Mouse (Mus musculus) CH12.LX (cell line): ENCODE results near the gene BC030870. TPM values are rescaled to one million over a fixed set of nuclear protein-coding genes. Genes with fewer than 3 reads are reported as not detected.

ENCODE experiments used
- DNase-seq: peaks from one replicate; pipeline ENCODE4 v3.0.0-alpha.2; 2013; ENCODE audit errors: extremely low read depth
- H3K27ac ChIP-seq: 2 replicates; pipeline ENCODE4 v1.5.1; 2012; ENCODE audit warnings: low read depth, mild to moderate bottlenecking, control low read depth, moderate library complexity; ENCODE audit not compliant: insufficient read depth
- H3K27me3 ChIP-seq: replicated peaks from 2 replicates; pipeline ENCODE3; 2012; ENCODE audit warnings: inconsistent platforms
- H3K36me3 ChIP-seq, 2 experiments: replicated peaks in 1 of 2; 2 replicates each; pipeline versions ENCODE3 to v1.6.1; 2012; ENCODE audit warnings: inconsistent platforms in 1 of 2, low read length in 1 of 2, mild to moderate bottlenecking in 1 of 2, mixed read lengths in 1 of 2, moderate library complexity in 1 of 2; ENCODE audit not compliant: control insufficient read depth in 1 of 2, insufficient read depth in 1 of 2
- H3K4me1 ChIP-seq, 2 experiments: 2 replicates each; pipeline ENCODE4 v1.6.1; 2012; ENCODE audit warnings: inconsistent platforms in 1 of 2, moderate library complexity in 1 of 2; ENCODE audit not compliant: insufficient read depth in 2 of 2, control insufficient read depth in 1 of 2
- H3K4me2 ChIP-seq: 2 replicates; pipeline ENCODE4 v1.6.1; 2012; ENCODE audit warnings: low read depth, mild to moderate bottlenecking, control low read depth; ENCODE audit not compliant: poor library complexity, insufficient read depth, severe bottlenecking
- H3K4me3 ChIP-seq, 3 experiments: fragments of 150-350 bp in 1 of 3; sonication (generic) in 1 of 3; replicated peaks in 1 of 3; 2 replicates each; pipeline versions ENCODE3 to v1.5.1; 2011 to 2012; ENCODE audit warnings: low read depth in 2 of 3, low read length in 2 of 3, mild to moderate bottlenecking in 2 of 3, moderate library complexity in 2 of 3, control low read depth in 1 of 3, improper control_type of control experiment in 1 of 3, inconsistent platforms in 1 of 3, mixed read lengths in 1 of 3; ENCODE audit not compliant: poor library complexity in 1 of 3
- H3K79me2 ChIP-seq: replicated peaks from 2 replicates; pipeline ENCODE4 v1.6.1; 2012; ENCODE audit warnings: mild to moderate bottlenecking, moderate library complexity; ENCODE audit not compliant: control insufficient read depth, poor library complexity, insufficient read depth, severe bottlenecking; ENCODE audit errors: extremely low read depth
- H3K9ac ChIP-seq: 2 replicates; pipeline ENCODE4 v1.6.1; 2012; ENCODE audit warnings: low read depth, mild to moderate bottlenecking, control low read depth, moderate library complexity; ENCODE audit not compliant: insufficient read depth
- H3K9me3 ChIP-seq: replicated peaks from 2 replicates; pipeline ENCODE3; 2012; ENCODE audit warnings: low read length, inconsistent platforms, mixed read lengths
- BHLHE40 ChIP-seq: IDR thresholded peaks from 2 replicates; pipeline ENCODE4 v1.6.1; 2011; ENCODE audit warnings: mild to moderate bottlenecking, low read depth, low read length, improper control_type of control experiment
- CHD1 ChIP-seq: IDR thresholded peaks from 2 replicates; pipeline ENCODE4 v1.6.1; 2012; ENCODE audit warnings: low read depth, low read length, improper control_type of control experiment, inconsistent platforms
- CHD2 ChIP-seq: IDR thresholded peaks from 2 replicates; pipeline ENCODE4 v1.6.1; 2011; ENCODE audit warnings: low read length, improper control_type of control experiment
- E2F4 ChIP-seq: IDR thresholded peaks from 2 replicates; pipeline ENCODE4 v1.6.1; 2011; ENCODE audit warnings: low read depth, low read length, improper control_type of control experiment; ENCODE audit not compliant: insufficient replicate concordance
- ELF1 ChIP-seq: IDR thresholded peaks from 2 replicates; pipeline ENCODE4 v1.6.1; 2014; ENCODE audit warnings: low read depth, mild to moderate bottlenecking, inconsistent platforms, low read length, improper control_type of control experiment
- EP300 ChIP-seq: IDR thresholded peaks from 2 replicates; pipeline ENCODE4 v1.6.1; 2011; ENCODE audit warnings: low read length, improper control_type of control experiment
- ETS1 ChIP-seq: conservative IDR thresholded peaks from 2 replicates; pipeline ENCODE4 v1.6.1; 2012; ENCODE audit warnings: low read depth, mild to moderate bottlenecking, inconsistent platforms, low read length, improper control_type of control experiment, moderate library complexity
- KAT2A ChIP-seq: IDR thresholded peaks from 2 replicates; pipeline ENCODE4 v1.6.1; 2012; ENCODE audit warnings: low read length, improper control_type of control experiment, inconsistent platforms; ENCODE audit not compliant: insufficient replicate concordance
- MAFK ChIP-seq: IDR thresholded peaks from 2 replicates; pipeline ENCODE4 v1.6.1; 2011; ENCODE audit warnings: low read length, improper control_type of control experiment; ENCODE audit not compliant: insufficient replicate concordance
- MEF2A ChIP-seq: IDR thresholded peaks from 2 replicates; pipeline ENCODE4 v1.6.1; 2014; ENCODE audit warnings: low read depth, mild to moderate bottlenecking, inconsistent platforms, low read length, improper control_type of control experiment, borderline replicate concordance
- MXI1 ChIP-seq: IDR thresholded peaks from 2 replicates; pipeline ENCODE4 v1.6.1; 2011; ENCODE audit warnings: mild to moderate bottlenecking, low read depth, low read length, improper control_type of control experiment
- MYC ChIP-seq: IDR thresholded peaks from 2 replicates; pipeline ENCODE4 v1.6.1; 2011; ENCODE audit warnings: low read depth, mild to moderate bottlenecking, improper control_type of control experiment, low read length
- NELFE ChIP-seq: IDR thresholded peaks from 2 replicates; pipeline ENCODE4 v1.6.1; 2011; ENCODE audit warnings: low read depth, low read length, improper control_type of control experiment
- NRF1 ChIP-seq: IDR thresholded peaks from 2 replicates; pipeline ENCODE4 v1.6.1; 2014; ENCODE audit warnings: low read depth, mild to moderate bottlenecking, inconsistent platforms, low read length, improper control_type of control experiment, moderate library complexity
- PAX5 ChIP-seq: IDR thresholded peaks from 2 replicates; pipeline ENCODE4 v1.6.1; 2012; ENCODE audit warnings: low read length, inconsistent platforms, mixed read lengths
- POLR2AphosphoS2 ChIP-seq: IDR thresholded peaks from 2 replicates; pipeline ENCODE4 v1.6.1; 2011; ENCODE audit warnings: low read depth, low read length, improper control_type of control experiment
- RAD21 ChIP-seq: IDR thresholded peaks from 2 replicates; pipeline ENCODE4 v1.6.1; 2011; ENCODE audit warnings: low read depth, mild to moderate bottlenecking, low read length, improper control_type of control experiment, moderate library complexity
- SMC3 ChIP-seq: IDR thresholded peaks from 2 replicates; pipeline ENCODE4 v1.6.1; 2011; ENCODE audit warnings: low read depth, low read length, improper control_type of control experiment
- TBP ChIP-seq: conservative IDR thresholded peaks from 2 replicates; pipeline ENCODE4 v1.6.1; 2011; ENCODE audit warnings: low read depth, low read length, improper control_type of control experiment
- UBTF ChIP-seq: IDR thresholded peaks from 2 replicates; pipeline ENCODE4 v1.6.1; 2012; ENCODE audit warnings: low read depth, mild to moderate bottlenecking, inconsistent platforms, low read length, improper control_type of control experiment, moderate library complexity
- USF1 ChIP-seq: IDR thresholded peaks from 2 replicates; pipeline ENCODE4 v1.6.1; 2014; ENCODE audit warnings: low read depth, mild to moderate bottlenecking, inconsistent platforms, low read length, improper control_type of control experiment
- ZC3H11A ChIP-seq: IDR thresholded peaks from 2 replicates; pipeline ENCODE4 v1.6.1; 2012; ENCODE audit warnings: low read depth, mild to moderate bottlenecking, inconsistent platforms, low read length, improper control_type of control experiment
- dilution Hi-C: fragments of 300-500 bp; cut with MboI; formaldehyde crosslinking; loops from 2 replicates; pipeline ENCODE4 v1.14.3; 2020; ENCODE audit warnings: low sequenced_read_pairs; ENCODE audit not compliant: extremely low pct_unique_long_range_greater_than_20kb, extremely low pct_ligation_motif_present
- in situ Hi-C: fragments of 300-500 bp; cut with MboI; formaldehyde crosslinking; loops from 3 replicates; pipeline ENCODE4 v1.14.3; 2019; ENCODE audit warnings: low sequenced_read_pairs, low pct_ligation_motif_present, low pct_unique_long_range_greater_than_20kb, mixed read lengths
- polyA plus RNA-seq: library from polyadenylated mRNA; unstranded; fragments of >175 nt; gene quantifications from 2 replicates; pipeline ENCODE4 v1.2.1, GENCODE M21; 2012; ENCODE audit warnings: low read depth; ENCODE audit not compliant: insufficient read length
- total RNA-seq, 2 experiments: library from RNA; depleted of rRNA; stranded (reverse); fragments of 300-350 nt in 1 of 2; fragments of >200 nt in 1 of 2; gene quantifications; 2 replicates each; pipeline ENCODE4 v1.2.3; 2012 to 2014

BC030870 gene
- total RNA-seq (2012; rRNA removed) (not detected in 2 replicates), total RNA-seq (2014; rRNA removed) (not detected in 2 replicates), polyA plus RNA-seq (not detected in 2 replicates)

DNA sequence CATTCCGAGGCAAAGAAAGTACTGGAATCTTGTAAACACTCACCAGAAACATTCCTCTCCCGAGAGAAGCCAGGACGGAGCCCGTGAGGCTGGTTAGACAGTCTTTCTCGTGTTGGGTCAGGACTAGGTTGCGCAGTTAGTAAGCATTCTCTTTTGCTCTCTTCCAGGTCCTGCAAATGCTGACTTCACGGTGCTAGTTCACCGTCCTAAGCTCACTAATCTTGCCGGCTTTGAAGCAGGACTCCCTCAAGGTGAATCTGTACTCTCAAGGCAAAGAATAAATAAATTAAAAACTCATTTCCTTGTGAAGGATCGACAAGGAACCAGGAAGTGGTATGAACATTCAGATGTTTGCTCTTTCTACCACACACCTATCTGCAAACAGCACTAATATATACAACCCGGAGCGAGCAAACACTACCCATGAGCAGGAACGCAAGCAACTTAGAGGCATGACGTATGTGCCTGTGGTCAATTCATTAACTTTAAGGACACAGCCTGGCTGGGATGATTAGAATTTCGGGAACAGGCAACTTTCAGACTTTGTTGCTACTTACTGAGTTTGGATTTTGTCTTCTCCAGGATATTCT is at the start of gene BC030870:
TSS of gene BC030870 (minus strand) at position 365 of the 590 bp plus-strand sequence.
- Histone ChIP-seq H3K9ac (no peak within 1 kb of the TSS), H3K4me3 (no peak within 1 kb of the TSS), H3K36me3 (no peaks in the 10 kb centered on the region), H3K4me2 (no peak within 1 kb of the TSS), H3K4me1 (no peaks in the 10 kb centered on the region), H3K27ac (no peak within 1 kb of the TSS), H3K79me2 (no peaks in the 10 kb centered on the region), H3K9me3 (no peaks in the 10 kb centered on the region), H3K27me3 (no peaks in the 10 kb centered on the region)
- no peak for DNase-seq
- in situ Hi-C loops = no loop called here
- TF ChIP-seq NRF1 (no peak), NELFE (no peak), MXI1 (no peak), MEF2A (no peak), ZC3H11A (no peak), ETS1 (no peak), KAT2A (no peak), CHD2 (no peak), RAD21 (no peak), USF1 (no peak), SMC3 (no peak), ELF1 (no peak), BHLHE40 (no peak), EP300 (no peak), POLR2AphosphoS2 (no peak)
- dilution Hi-C loops = no loop called here

- Histone ChIP-seq H3K9me3 (no peaks in the 10 kb centered on the region), H3K4me1 (no peaks in the 10 kb centered on the region), H3K9ac (no peak overlapping the region), H3K4me3 (no peak overlapping the region), H3K27me3 (no peaks in the 10 kb centered on the region), H3K4me2 (no peak overlapping the region), H3K36me3 (no peaks in the 10 kb centered on the region), H3K27ac (no peak overlapping the region), H3K79me2 (no peaks in the 10 kb centered on the region)
- no peak for DNase-seq
- dilution Hi-C loops = no loop called here
- in situ Hi-C loops = loop anchor here (25.0 kb wide), 1 partner anchor 1262 kb away; no protein-coding TSS in a partner anchor
- TF ChIP-seq UBTF (no peak), MAFK (no peak), TBP (no peak), E2F4 (no peak), CHD1 (no peak), MYC (no peak), PAX5 (no peak), POLR2AphosphoS2 (no peak)
- TF ChIP-seq, all 38 proteins: peak for 0
Measured at GRCm38 (mm10) chr8:65174746-65175476, 45.5 kb upstream of the BC030870 start.
